Mouse (Mus musculus) embryonic facial prominence, embryonic 14.5 days (tissue): ENCODE measurements around the gene Ddhd1. TPM values are rescaled to one million over a fixed set of nuclear protein-coding genes. Genes with fewer than 3 reads are reported as not detected.
A peak's percentile ranks its signal among the peaks of the same experiment; 100 is the strongest.

Experiments
- ATAC-seq: fragments of 200-750 bp; cut with Nextera tagmentation; 2 replicates; pipeline ENCODE4 v1.8.0; 2017; ENCODE audit warnings: low read depth, moderate number of reproducible peaks, moderate TSS enrichment
- DNase-seq: peaks from one replicate; pipeline ENCODE4 v3.0.0-alpha.2; 2015; ENCODE audit warnings: low spot score
- H3K27ac ChIP-seq: fragments of 300-500 bp; sonication (generic); replicated peaks from 2 replicates; pipeline ENCODE4 v1.5.1; 2014; ENCODE audit warnings: low read depth, mild to moderate bottlenecking, low read length, moderate library complexity
- H3K27me3 ChIP-seq: fragments of 300-500 bp; sonication (generic); replicated peaks from 2 replicates; pipeline ENCODE4 v1.6.1; 2014; ENCODE audit warnings: low read length; ENCODE audit not compliant: control insufficient read depth, insufficient read depth
- H3K36me3 ChIP-seq: fragments of 300-500 bp; sonication (generic); 2 replicates; pipeline ENCODE4 v1.6.1; 2014; ENCODE audit warnings: low read length, mixed read lengths; ENCODE audit not compliant: control insufficient read depth, insufficient read depth
- H3K4me1 ChIP-seq: fragments of 300-500 bp; sonication (generic); 2 replicates; pipeline ENCODE4 v1.6.1; 2014; ENCODE audit warnings: antibody characterized with exemption, low read length; ENCODE audit not compliant: control insufficient read depth, insufficient read depth
- H3K4me2 ChIP-seq: fragments of 300-500 bp; sonication (generic); 2 replicates; pipeline ENCODE4 v1.6.1; 2014; ENCODE audit warnings: low read depth, mild to moderate bottlenecking, low read length, moderate library complexity, mixed read lengths
- H3K4me3 ChIP-seq: fragments of 300-500 bp; sonication (generic); 2 replicates; pipeline ENCODE4 v1.5.1; 2014; ENCODE audit warnings: low read depth, mild to moderate bottlenecking, low read length
- H3K9ac ChIP-seq: fragments of 300-500 bp; sonication (generic); 2 replicates; pipeline ENCODE4 v1.6.1; 2014; ENCODE audit warnings: low read depth, mild to moderate bottlenecking, low read length, moderate library complexity, mixed read lengths
- H3K9me3 ChIP-seq: fragments of 300-500 bp; sonication (generic); 2 replicates; pipeline ENCODE4 v1.6.1; 2016; ENCODE audit warnings: low read length; ENCODE audit not compliant: control insufficient read depth
- WGBS: fragments of 180-500 bp; shearing (Covaris S2); extraction: QIAGEN DNeasy Blood & Tissue Kit; methylation state at CpG from one replicate; pipeline ENCODE4 v1.1.7; 2014; 5-methylcytosine and 5-hydroxymethylcytosine counted together
- polyA plus RNA-seq: library from polyadenylated mRNA; unstranded; fragments of >200 nt; fragmentation: Nextera tagmentation; extraction: Ambion mirVana; gene quantifications from 2 replicates; pipeline ENCODE4 v1.2.1, GENCODE M21; 2014

Ddhd1 gene
- polyA plus RNA-seq, 1 experiment from 2014 or later: 7.6 TPM

DNA sequence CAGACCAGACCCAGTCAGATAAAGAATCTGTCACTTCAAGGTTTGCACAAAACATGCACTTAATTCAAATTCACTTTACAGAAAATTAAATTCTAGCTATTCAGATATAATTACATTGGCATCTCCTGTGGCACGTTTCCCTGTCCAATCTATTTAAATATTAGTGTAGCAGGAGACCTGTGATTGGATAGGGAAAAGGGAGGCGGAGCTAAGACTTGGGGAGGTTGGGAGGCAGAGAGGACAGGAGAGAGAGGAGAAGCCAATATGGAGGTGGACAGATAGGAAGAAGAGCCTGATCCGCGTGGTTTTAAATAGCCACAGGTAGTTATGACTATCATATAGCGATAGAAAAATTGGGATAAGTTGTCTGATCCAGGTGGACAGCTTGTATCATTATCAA lies 19.2 kb downstream of the Ddhd1 start:
- Histone ChIP-seq H3K27me3 (no peaks in the 10 kb centered on the region), H3K36me3 (no peaks in the 10 kb centered on the region), H3K9me3 (no peaks in the 10 kb centered on the region), H3K4me2 (no peak overlapping the region), H3K4me3 (no peak overlapping the region), H3K4me1 (no peaks in the 10 kb centered on the region), H3K27ac (no peak overlapping the region), H3K9ac (no peak overlapping the region)
- DNase-seq: no peak
- WGBS: 72% methylated on average over 5 of the region's 5 CpGs
- no peak for ATAC-seq

DNA sequence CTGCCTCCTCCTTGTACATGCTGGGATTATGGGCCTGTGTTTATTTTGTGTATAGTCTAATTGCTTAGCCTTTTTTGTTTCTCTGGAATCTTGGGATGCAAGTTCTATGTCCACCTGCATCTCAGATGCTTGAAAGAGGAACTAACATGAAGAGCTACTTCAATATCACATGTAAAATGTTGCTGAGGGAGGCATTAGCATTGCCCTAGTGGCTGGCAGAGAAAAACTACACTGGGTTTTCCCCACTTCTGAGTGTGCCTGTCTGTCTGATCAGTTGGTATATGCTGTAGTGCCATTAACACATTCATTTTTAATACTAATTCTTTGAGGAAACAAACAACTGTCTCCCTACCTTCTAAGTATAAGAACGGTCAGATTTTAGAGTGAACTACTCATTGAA lies 22.4 kb downstream of the Ddhd1 start:
- Histone ChIP-seq H3K4me3 (no peak overlapping the region), H3K9ac (no peak overlapping the region), H3K27me3 (no peaks in the 10 kb centered on the region), H3K9me3 (no peaks in the 10 kb centered on the region), H3K4me2 (no peak overlapping the region), H3K27ac (no peak overlapping the region), H3K4me1 (no peaks in the 10 kb centered on the region), H3K36me3 (no peaks in the 10 kb centered on the region)
- DNase-seq (no peak), ATAC-seq (no peak)
- WGBS: 89% methylated on average over 1 of the region's 1 CpGs

DNA sequence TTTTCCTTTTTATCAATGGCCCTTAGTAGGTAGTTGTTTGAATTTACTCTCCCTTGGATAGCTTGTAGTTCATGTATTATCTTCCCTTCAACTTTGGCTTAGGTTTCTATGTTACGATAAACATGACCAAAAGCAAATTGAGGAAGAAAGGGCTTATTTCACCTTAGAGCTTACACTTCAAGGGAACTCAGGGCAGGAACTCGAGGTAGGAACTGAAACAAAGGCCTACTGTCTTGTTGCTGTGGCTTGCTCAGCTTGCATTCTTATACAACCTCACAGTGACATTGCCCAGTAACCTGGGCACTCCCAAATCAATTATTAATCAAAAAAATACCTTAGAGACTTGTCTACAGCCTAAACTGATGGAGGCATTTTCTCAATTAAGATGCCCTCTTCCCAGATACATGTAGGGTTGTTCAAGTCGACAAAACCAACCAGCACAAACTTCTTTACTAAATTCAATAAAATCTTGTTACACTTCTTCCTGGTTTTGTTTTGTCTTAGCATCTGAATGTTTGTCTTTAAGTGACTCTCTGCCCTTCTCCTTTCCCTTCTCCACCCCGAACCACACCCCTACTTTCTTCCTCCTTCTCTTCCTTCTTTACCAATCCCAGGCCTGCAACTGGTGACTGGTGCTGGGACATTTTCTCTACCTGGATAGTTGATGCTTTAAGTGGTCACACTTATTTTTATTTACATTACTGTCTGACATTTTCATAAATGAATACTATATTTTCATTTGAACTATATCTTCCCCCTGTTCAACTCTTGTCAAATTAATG lies 25.0 kb downstream of the Ddhd1 start:
- Histone ChIP-seq H3K4me2 (no peak overlapping the region), H3K4me3 (no peak overlapping the region), H3K4me1 (no peaks in the 10 kb centered on the region), H3K27ac (no peak overlapping the region), H3K36me3 (no peaks in the 10 kb centered on the region), H3K27me3 (no peaks in the 10 kb centered on the region), H3K9ac (no peak overlapping the region), H3K9me3 (no peaks in the 10 kb centered on the region)
- ATAC-seq: no peak
- WGBS: 77% methylated on average over 4 of the region's 4 CpGs
- no peak for DNase-seq

DNA sequence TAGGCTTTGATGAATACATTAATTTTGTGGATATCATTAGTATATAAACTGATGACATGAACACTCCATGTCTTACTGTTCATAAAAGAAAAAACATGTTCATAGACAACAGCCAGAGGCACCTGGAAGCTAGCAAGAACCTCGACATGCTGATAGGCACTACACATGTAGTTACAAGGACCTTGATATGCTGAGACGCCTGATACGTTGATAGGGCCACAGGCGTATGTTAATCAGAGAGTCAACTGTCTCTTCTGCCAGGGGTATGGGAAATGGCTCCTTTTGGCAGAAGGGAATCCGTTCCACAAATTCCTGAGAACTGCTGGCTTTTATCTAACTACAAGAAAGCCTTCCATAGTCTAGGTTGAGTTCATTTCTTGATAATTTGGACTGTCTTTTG lies 27.4 kb downstream of the Ddhd1 start:
- 82% methylated on average over 5 of the region's 5 CpGs for WGBS
- no peaks in the 10 kb centered on the region for H3K27me3 ChIP-seq
- H3K36me3 ChIP-seq: no peaks in the 10 kb centered on the region

DNA sequence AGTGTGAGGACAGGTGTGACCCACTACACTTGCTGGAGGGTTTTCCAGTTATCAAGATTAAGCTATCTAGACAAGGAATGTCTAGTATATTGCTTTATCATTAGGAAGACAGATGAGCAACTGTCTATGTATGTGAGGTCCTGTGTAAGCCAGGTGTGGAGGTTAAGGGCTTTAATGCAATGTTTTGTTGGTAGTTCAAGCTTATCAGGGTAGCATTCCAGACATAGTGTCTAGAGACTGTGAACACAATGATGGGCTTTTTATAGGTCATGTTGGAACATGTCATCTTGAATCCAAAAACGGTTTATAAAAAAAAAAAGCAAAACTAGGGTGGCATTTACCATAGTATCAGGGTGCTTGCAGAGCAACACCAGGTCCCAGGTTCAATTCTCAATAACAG lies 28.0 kb downstream of the Ddhd1 start:
- Histone ChIP-seq H3K27ac (no peak overlapping the region), H3K4me1 (no peaks in the 10 kb centered on the region), H3K4me3 (no peak overlapping the region), H3K4me2 (no peak overlapping the region), H3K9me3 (no peaks in the 10 kb centered on the region), H3K27me3 (no peaks in the 10 kb centered on the region), H3K9ac (no peak overlapping the region), H3K36me3 (no peaks in the 10 kb centered on the region)
- ATAC-seq (no peak), DNase-seq (no peak)
- 55% methylated on average over 1 of the region's 1 CpGs for WGBS

More for the DNA sequence above, 27.4 kb downstream of the Ddhd1 start:
- Histone ChIP-seq H3K4me2 (no peak overlapping the region), H3K4me3 (no peak overlapping the region), H3K9me3 (no peaks in the 10 kb centered on the region), H3K27ac (no peak overlapping the region), H3K4me1 (no peaks in the 10 kb centered on the region), H3K9ac (no peak overlapping the region)
- no peak for DNase-seq
- no peak for ATAC-seq

DNA sequence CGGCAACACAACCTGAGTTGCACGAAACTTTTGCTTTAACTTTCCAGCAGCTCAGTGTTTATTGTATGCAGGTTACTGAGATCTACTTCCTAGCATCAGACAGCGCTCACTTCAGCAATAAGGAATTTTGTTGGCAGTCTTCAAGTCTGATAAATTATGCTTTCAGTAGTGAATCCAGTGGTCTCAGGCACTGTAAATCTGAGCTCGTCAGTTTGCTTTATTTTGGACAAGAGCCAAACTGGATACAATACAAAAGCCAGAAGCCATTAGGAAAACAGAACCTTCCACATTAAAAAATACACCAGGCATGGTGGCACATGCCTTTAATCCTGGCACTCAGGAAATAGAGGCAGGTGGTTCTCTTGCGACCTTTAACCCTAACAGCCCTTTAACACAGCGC lies 39.6 kb downstream of the Ddhd1 start:
- peaks cover 20% of the 10 kb centered on the region for H3K36me3 ChIP-seq
- no peaks in the 10 kb centered on the region for H3K9me3 ChIP-seq
- no peaks in the 10 kb centered on the region for H3K27me3 ChIP-seq
- no peak overlapping the region for H3K4me2 ChIP-seq
- no peak overlapping the region for H3K9ac ChIP-seq
- no peaks in the 10 kb centered on the region for H3K4me1 ChIP-seq
- 52% methylated on average over 6 of the region's 6 CpGs for WGBS
- no peak overlapping the region for H3K4me3 ChIP-seq
- ATAC-seq (peak; percentile 62; the same call in 1 of the 2 replicates), DNase-seq (peak; percentile 63)
- H3K27ac ChIP-seq: no peak overlapping the region

DNA sequence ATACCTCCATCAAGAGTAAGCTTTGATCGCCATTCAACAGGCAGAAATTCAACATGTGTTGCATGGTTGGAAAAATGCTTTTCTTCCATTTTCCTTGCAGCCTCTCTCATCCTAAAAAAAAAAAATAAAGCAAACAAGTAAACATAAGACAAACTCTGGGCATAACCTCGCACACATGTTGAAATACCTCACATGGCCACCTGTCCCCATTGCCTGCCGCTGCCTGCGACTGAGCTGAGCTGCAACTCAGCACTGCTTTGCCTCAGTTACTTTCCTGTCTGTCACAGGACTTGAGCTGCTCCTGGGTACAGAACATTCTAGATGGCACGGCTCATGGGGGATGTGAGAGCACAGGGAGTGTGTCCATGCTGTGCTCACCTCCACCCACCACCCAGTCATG lies 41.4 kb downstream of the Ddhd1 start:
- Histone ChIP-seq H3K9ac (no peak overlapping the region), H3K9me3 (no peaks in the 10 kb centered on the region), H3K4me1 (no peaks in the 10 kb centered on the region), H3K4me2 (no peak overlapping the region), H3K36me3 (peaks cover 37% of the 10 kb centered on the region), H3K4me3 (no peak overlapping the region), H3K27me3 (no peaks in the 10 kb centered on the region), H3K27ac (no peak overlapping the region)
- ATAC-seq: no peak
- DNase-seq: no peak
- WGBS: 90% methylated on average over 5 of the region's 5 CpGs

DNA sequence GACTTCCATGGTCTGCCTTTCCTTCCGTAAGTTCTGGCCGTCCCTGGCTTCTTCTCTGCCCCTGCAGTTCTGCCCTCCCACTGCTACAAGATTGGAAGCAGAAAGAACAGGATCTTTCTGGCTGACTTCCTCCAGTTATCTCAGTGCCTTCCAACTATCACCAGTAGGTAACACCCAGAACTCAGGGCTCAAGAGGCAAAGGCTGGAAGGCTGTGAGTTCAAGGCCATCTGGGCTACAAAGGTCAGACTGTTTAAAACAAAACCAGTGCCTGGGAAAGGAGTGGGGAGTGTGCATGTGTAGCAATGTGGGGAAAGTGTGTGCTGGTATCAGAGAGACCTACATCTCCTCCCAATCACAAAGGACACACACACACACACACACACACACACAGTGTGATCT lies 42.2 kb downstream of the Ddhd1 start:
- Histone ChIP-seq H3K4me2 (no peak overlapping the region), H3K27me3 (no peaks in the 10 kb centered on the region), H3K27ac (no peak overlapping the region), H3K4me1 (no peaks in the 10 kb centered on the region), H3K9ac (no peak overlapping the region), H3K4me3 (no peak overlapping the region), H3K36me3 (peaks cover 38% of the 10 kb centered on the region), H3K9me3 (no peaks in the 10 kb centered on the region)
- ATAC-seq (no peak), DNase-seq (no peak)
- WGBS: 76% methylated on average over 2 of the region's 2 CpGs

DNA sequence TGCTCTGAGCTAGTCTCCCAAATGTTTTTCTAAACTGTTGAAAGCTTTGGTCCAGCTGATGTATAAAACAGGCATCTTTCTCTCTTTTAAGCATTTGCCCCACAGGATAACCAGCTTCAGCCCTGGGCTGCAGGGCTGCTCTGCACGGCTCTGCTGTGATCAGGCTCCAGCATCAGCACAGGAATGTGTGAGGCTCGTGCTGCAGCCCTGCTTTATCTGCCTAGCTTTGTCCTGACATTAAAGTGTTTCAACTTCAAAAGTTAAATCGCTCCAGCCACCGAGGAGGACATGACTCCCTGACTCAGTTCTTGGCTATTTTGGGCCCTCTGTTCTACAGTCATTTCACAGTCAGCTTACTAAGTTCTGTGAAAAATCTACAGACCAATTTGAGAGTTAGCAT lies 43.1 kb downstream of the Ddhd1 start:
- 52% methylated on average over 4 of the region's 4 CpGs for WGBS
- Histone ChIP-seq H3K4me1 (no peaks in the 10 kb centered on the region), H3K36me3 (peaks cover 40% of the 10 kb centered on the region), H3K9me3 (no peaks in the 10 kb centered on the region), H3K27ac (no peak overlapping the region), H3K27me3 (no peaks in the 10 kb centered on the region), H3K4me2 (no peak overlapping the region), H3K9ac (no peak overlapping the region), H3K4me3 (no peak overlapping the region)
- DNase-seq: no peak
- no peak for ATAC-seq
